Mouse (Mus musculus) adrenal gland, postnatal 10 days (tissue): ENCODE measurements around the gene Mepce. TPM values are rescaled to one million over a fixed set of nuclear protein-coding genes. Genes with fewer than 3 reads are reported as not detected.
"Not testable (repeated sequence)": the region's sequence is repeated elsewhere in the genome, so short reads cannot be mapped to it uniquely, and the experiment has no call there.

ENCODE experiments used
- DNase-seq: peaks from one replicate; pipeline ENCODE4 v3.0.0; 2021; ENCODE audit warnings: mixed read lengths
- long read RNA-seq, 2 experiments: library from polyadenylated mRNA; stranded (forward); transcript quantifications; one replicate each; pipeline ENCODE4 v2.0.0; 2021
- total RNA-seq, 2 experiments: library from RNA; stranded (reverse); gene quantifications; 2 replicates each; pipeline ENCODE4 v1.2.3; 2021

The Mepce gene
- total RNA-seq = 10 to 100 TPM; 43.5 to 47.9 TPM
- long read RNA-seq, experiment 1, transcript Mepce-201 (4 exons, 3,128 nt) = major isoform, 25 of 29 reads
- long read RNA-seq, experiment 1, partial matches to known transcripts = 1 of 29 reads
- long read RNA-seq, experiment 1, other reads (novel, unspliced or antisense) = 2 of 29 reads
- long read RNA-seq, experiment 2, transcript Mepce-201 (4 exons, 3,128 nt) = major isoform, 10 of 13 reads
- long read RNA-seq, experiment 2, partial matches to known transcripts = 0 of 13 reads
- long read RNA-seq, experiment 2, other reads (novel, unspliced or antisense) = 1 of 13 reads

DNA sequence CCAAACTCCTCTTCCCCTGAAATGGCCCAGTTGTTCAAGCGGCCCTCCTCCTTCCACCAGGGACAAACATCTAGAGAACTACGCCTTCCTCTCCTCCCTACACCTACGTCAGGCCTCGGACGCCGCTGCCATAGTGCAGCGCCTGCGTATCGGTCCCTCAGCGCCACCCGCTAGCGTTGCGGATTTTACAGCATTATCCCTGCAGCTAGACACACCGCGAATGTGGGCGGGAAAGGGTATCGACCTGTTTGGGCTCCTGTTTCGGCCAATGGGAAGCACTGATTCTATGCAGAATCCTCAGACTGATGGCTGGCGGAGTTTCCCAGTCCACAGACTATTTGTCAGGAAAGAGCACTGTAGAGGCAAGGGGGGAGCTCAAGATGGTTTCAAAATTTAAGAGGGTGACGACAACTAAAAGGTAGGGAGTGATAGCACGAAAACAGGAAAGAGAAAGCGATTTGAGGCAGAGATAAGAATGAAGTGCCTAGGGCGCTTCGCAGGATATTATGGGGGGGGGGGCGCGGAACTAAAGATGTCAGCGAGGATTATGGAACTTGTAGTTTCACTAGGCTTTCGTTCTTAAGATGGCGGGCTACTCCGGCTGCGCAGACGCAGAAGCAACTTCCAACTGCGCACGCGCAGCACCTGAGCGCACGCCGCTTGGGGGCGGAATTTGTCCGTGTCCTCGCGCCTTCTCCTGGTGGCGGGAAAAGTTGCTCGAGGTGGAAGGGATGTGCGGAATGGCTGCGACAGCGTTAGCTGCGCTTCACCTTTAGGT, at the start of gene Mepce, which contains the start of gene Zcwpw1:
Mepce (minus strand) TSS at position 505 of the 778 bp plus-strand sequence.
Zcwpw1 (plus strand) TSS at position 648 of the 778 bp plus-strand sequence.
- DNase-seq = peak; percentile 97

DNA sequence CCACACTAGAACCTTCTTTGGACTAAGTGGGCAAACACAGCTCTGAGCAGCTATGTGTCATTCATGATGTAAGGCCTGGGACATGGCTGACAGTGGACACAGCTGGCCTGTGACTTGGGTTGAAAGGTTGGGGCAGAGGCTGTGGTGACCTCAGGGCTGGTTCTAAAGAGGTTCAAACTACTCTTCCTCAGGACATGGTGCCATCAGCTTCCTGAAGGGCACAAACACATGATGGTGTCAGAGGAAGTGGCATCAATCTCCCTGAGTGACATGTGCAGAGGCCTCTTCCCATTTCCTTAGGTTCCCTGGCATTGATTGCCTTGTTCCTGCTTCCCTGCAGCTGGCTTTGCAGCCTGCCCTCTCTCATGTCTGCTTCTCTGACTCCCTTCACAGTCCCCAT, 49.7 kb upstream of the Mepce start:
- DNase-seq = not testable (repeated sequence)

DNA sequence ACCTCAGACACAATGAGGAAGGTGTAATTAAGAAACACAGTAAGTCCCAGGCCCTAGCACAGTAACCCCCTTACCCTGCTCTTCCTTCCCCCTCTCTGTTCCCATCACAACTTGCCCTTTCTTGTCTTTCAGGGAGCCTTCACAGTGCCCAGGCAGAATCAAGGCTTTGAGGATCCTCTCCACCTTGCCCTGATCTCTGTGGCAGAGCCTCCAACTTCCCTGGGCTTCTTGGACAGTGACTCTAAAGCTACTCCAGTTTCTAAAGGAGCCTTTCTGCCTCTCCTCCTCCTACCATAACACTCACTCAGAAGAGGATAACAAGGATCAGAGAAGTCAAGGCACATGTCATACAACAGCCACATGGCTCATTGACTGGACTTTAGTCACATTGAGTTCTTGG, 49.2 kb upstream of the Mepce start:
- DNase-seq = no peak

GRCm38 (mm10) chr5:137835966-137836520, 48.6 kb upstream of the Mepce start, which contains the start of gene Pilra:
Gene Pilra, minus strand, starts transcription at chr5:137836281.
- DNase-seq = not testable (repeated sequence)

- no peak for DNase-seq
These were observed 46.0 kb upstream of the Mepce start for GRCm38 (mm10) chr5:137833500-137833899.

- DNase-seq = no peak
These were observed 44.1 kb upstream of the Mepce start for GRCm38 (mm10) chr5:137831506-137831905.

- DNase-seq = no peak
These were observed 43.7 kb upstream of the Mepce start for GRCm38 (mm10) chr5:137831106-137831505.

DNA sequence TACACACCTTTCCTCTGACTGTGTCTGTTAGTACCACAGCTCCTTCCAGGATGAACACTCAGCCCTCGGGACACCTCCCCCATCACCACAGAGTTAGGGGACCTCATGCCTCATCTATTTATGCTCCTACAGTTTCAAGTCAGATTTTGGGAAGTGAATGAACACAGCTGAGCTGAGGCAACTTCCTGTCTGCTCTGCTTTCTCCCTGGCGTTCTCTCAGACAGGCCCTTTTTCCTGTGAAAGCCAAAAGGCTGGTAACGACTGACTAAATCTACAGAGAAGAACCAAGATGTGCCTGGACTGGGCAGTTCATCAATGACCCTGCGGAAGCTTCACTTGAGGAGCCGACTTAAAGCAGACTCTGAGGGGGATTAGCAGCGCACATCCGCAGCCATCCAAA, 42.8 kb upstream of the Mepce start:
- DNase-seq = no peak

GRCm38 (mm10) chr5:137828694-137829093, 41.2 kb upstream of the Mepce start:
- no peak for DNase-seq

DNA sequence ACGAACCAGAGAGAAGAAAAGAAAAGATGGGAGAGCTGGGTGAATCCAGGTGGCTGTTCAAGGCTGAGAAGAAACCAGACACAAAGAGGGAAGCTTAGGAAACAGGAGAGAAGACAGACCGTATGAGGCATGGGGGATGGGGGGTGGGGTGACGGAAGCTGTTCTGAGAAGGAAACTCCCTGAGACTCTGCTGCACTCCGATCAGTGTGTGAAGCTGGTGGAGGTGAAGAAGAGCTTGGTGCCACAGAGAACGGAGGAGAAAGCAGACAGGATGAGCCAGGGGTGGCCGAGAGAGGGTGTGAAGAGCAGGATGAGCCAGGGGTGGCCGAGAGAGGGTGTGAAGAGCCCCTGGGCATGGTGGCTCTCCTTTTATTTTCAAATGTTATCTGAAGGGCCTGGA, 39.0 kb upstream of the Mepce start:
- DNase-seq = no peak

DNA sequence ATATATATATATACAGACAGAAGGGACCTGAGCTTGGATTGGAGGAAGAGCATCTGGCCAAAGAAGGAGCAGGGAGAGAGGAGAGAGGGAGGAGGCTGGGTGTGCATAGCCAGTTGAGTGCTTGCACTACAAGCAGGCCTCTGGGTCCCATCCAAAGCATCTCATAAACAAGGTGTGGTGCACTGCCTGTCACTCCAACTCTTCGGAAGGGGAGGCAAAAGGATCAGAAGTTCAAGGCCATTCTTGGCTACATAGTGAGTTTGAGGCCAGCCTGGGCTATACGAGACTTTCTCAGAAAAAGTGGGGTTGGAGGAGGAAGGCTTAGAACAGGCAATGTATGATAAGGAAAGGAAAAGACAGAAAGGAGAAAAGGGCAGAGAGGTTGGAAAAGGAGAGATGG, 38.5 kb upstream of the Mepce start:
- DNase-seq = no peak

- DNase-seq = no peak
These were observed 37.6 kb upstream of the Mepce start for GRCm38 (mm10) chr5:137825030-137825429.

- no peak for DNase-seq
These were observed 36.1 kb upstream of the Mepce start for GRCm38 (mm10) chr5:137823455-137824045.

GRCm38 (mm10) chr5:137822602-137823001, 35.1 kb upstream of the Mepce start:
- no peak for DNase-seq

- no peak for DNase-seq
These were observed 34.7 kb upstream of the Mepce start for GRCm38 (mm10) chr5:137822126-137822525.

DNA sequence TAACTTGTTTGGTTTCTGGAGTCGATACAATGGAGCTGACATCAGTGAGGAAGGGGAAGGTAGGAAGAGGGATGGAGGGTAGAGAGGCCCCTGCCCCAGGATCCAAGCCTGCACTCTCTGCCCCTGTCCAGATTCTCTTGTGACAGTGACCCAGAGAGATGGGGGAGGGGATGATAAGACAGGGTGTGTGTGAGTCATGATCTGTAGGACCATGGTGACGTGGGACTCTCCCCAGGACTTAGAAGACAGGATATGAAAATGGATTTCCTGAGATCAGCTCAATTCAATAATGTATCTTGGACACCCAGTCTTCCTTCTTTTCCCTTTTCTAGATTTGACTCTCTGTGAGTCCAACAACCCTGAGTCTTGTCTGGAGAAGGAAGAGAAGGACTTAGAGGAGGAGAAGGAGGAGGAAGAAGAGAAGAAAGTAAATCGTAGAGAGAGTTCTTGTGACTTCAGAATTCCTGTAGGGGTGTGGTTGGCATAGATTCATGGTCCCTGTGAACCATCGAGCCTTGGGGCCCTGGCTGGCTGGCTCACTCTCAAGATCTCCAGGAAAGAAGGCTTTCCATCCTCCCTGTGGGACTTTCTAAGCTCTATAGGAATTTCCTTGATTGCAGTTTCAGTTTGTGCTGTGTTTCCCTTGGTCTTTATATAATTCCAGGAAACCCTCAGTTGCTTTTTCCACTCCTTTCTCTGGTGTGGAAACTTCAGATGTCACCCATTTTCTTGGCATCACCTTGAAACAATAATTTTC, 30.2 kb upstream of the Mepce start:
- DNase-seq = no peak

DNA sequence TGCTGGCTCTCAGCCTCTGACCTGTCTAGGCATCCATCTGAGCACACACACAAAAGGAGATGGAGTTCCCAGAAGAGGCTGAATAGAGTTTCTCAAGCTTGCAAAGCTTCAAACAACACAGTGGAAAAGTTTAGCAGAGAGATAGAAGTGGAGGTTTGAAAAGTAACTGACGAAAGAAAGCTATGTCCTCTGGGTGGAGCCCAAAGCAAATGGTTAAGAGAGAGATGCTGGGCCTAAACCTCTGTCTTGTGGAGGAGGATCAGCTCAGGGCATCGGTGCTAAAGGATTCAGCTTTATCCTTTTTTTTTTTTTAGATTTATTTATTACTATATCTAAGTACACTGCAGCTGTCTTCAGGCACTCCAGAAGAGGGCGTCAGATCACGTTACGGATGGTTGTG, 20.9 kb upstream of the Mepce start:
- DNase-seq = no peak

- no peak for DNase-seq
These were observed 18.7 kb upstream of the Mepce start for GRCm38 (mm10) chr5:137806158-137806557.

DNA sequence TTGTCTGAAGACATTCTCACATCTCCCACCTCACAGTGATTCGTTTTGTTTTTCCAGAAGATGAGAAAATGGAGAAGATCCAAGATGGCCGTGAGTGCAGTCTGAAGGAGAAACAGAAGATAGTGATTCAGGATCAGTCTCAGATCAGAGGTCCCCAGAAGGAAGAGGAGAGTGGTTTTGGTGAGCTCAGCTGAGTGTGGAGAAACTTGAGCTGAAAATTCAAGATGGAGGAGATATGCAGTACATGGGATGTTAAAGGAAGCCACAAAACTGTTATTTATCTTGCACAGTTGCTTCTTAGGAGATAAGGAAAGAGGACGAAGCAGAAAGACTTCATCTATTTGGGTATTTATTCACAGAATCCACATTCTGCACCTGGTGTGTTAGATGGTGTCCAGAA, 13.5 kb upstream of the Mepce start:
- no peak for DNase-seq

GRCm38 (mm10) chr5:137796606-137797005, 9.2 kb upstream of the Mepce start:
- DNase-seq = peak; percentile 64

- no peak for DNase-seq
These were observed 4.1 kb upstream of the Mepce start for GRCm38 (mm10) chr5:137791553-137791952.

DNA sequence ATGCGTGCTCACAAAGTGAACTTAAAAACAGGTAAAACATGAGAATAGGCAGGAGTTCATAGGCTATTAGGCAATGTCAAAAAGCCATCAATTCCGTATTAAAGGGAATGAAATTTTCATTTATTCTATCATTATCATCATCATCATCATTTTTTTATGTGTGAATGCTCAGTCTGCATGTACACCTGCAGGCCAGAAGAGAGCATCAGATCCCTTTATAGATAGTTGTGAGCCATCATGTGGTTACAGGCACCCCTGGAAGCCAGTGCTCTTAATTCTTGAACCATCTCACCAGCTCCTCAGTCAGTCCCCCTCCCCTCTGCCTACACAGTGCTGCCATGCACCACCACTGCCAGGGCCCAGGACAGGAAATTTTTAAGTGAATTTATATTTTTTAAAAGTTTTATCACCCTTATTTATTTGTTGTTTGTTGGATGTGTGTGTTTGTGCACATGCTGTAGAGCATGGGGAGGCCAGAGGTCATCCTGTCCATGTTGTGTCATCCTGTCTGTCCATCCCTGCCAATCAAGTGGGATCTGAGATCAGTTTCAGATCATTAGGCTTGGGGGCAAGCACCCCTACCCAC, 1.6 kb upstream of the Mepce start:
- DNase-seq = no peak
